Mouse (Mus musculus) urinary bladder, adult 2 months (tissue): Measurements from ENCODE around the gene Tlx1. TPM values are rescaled to one million over a fixed set of nuclear protein-coding genes. Genes with fewer than 3 reads are reported as not detected.

Experiments
- DNase-seq: peaks from one replicate; pipeline ENCODE4 v3.0.0; 2022; ENCODE audit warnings: low spot score
- polyA plus RNA-seq: library from polyadenylated mRNA; depleted of rRNA; stranded (reverse); fragments of >200 nt; gene quantifications from 2 replicates; pipeline ENCODE4 v1.2.3, GENCODE M21; 2012; rRNA removed

Gene Tlx1
- polyA plus RNA-seq, result not detected in 2 replicates

DNA sequence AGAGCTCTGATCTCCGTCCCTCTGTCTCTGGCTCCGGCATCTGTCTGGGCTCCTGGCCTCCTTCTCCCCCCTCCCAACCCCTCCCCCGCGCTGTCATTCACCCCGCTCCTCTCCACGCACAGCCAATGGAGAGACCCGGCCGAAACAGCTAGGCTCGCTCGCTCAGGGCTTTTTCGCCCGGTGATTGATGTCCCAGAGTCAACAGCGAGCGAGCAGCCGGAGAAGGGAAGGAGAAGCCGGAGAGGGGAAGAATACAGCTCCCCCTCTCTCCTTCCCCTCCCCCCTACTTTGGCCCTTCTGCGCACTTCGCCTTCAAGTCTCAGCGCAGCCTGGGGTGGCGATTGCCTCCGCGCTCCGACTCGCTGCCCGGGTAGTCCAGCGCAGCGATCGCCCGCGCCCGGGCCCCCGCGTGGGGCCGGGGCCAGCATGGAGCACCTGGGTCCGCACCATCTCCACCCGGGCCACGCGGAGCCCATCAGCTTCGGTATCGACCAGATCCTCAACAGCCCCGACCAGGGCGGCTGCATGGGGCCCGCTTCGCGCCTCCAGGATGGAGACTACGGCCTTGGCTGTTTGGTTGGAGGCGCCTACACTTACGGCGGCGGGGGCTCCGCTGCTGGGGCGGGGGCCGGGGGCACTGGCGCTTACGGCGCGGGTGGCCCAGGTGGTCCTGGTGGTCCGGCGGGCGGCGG is at the start of gene Tlx1:
TSS of gene Tlx1 (plus strand) at position 191 of the 692 bp plus-strand sequence.
- DNase-seq, result no peak

DNA sequence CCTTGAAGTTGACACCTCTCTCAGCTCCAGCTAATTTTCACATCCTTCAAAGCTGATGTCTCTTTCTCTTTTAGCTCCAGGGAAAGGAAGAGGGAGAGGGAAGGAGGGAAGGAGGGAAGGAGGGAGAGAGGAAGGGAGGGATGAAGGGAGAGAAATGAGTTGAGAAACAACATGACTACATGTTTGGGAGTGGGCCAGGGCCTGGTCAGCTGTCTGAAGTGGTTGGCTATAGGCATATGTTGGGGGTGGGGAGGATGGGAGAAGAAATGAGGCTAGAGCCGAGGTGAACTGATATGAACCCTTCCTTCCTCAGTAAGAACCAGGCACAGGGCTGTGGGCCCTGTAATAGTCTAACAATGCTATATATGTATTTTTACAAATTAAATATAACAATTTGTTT is 44.9 kb upstream of the Tlx1 start:
- no peak for DNase-seq

- no peak for DNase-seq
These were observed 43.8 kb upstream of the Tlx1 start for GRCm38 (mm10) chr19:45106689-45107088.

DNA sequence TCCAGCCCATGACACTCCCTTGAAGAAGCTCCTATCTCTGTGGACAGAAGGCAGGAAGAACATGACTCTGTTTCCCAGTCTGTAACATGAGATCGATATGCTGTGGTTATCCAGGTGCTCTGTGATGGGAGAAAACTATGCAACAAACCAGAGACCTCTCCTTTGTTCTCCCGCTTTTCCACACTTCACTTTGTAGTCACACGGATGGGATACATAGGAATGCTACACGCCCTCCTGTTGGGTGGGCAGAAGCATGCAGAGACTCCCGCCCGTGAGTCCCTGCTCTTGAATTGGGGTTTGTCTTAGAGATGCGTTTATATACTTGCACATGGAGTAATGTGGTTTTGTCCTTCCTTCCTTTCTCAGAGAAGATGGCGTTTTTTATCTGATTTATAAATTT is 39.8 kb upstream of the Tlx1 start:
- DNase-seq, result no peak

DNA sequence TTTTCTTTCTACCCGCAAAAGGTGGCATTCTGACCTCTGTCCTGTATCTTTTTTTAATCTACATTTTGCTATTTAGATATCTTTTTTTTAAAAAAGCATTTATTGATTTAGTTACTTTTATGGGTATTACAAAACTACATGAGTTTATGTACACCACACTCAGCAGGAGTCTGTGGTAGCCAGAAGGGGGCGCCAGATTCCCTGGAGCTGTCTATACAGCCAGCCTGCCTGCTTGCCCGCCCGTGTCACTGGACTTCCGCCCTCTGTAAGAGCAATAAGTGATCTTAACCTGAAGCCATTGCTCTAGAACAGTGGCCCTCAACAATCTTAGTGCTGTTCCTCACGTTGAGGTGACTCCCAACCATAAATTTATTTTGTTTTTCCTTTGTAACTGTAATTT is 38.0 kb upstream of the Tlx1 start:
- no peak for DNase-seq

DNA sequence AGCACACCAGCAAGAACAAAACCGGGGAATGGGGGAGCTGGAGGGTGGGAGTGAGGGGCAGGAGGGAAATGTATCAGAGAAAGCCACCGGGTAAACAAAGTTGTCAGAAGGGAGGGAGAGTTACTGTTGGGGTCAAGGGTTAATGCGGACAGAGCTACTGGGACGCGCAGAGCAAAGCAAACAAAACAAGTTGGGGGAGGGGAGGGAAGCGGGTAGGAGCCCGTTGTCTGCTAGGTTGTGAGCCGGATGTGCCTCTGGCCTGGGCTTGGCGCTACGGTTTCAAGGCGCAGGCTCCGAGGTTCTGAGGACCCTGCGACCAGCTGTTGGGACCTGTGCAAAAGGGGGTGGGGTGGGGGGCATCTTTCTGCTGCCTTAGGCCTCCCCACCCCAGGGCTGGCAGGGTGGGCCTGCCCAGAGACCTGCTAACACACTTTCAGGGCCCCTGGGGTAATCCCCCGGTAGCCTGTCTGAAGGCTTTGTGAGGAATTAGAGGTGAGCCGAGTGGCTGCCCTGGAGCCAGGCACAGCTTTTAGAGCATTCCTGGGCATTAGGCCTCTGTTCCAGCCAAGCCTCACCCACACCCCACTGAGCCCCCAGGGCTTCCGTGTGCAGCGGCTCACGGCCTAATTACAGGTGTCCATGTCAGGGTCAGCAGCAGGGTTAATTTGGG is 36.6 kb upstream of the Tlx1 start:
- no peak for DNase-seq

DNA sequence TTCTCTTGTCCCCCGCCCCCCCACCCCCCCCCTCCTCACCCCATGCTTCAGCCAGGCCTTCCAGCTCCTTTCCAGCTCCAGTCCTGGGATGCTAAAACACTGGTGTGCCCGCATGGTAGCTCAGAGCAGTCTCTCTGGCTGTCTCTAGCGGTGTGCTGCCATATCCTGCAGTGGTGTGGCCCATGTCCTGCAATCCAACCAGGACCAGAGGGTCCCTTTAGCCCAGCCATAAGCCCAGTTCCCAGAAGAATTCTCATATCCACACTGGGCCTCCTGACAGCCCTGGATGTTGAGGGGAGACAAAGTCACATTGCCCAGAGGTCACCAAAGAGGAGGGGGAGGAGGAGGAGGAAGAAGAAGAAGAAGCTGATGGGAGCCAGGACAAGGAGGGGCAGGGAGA is 35.7 kb upstream of the Tlx1 start:
- no peak for DNase-seq

GRCm38 (mm10) chr19:45116798-45117197 is 33.7 kb upstream of the Tlx1 start:
- DNase-seq, result no peak

DNA sequence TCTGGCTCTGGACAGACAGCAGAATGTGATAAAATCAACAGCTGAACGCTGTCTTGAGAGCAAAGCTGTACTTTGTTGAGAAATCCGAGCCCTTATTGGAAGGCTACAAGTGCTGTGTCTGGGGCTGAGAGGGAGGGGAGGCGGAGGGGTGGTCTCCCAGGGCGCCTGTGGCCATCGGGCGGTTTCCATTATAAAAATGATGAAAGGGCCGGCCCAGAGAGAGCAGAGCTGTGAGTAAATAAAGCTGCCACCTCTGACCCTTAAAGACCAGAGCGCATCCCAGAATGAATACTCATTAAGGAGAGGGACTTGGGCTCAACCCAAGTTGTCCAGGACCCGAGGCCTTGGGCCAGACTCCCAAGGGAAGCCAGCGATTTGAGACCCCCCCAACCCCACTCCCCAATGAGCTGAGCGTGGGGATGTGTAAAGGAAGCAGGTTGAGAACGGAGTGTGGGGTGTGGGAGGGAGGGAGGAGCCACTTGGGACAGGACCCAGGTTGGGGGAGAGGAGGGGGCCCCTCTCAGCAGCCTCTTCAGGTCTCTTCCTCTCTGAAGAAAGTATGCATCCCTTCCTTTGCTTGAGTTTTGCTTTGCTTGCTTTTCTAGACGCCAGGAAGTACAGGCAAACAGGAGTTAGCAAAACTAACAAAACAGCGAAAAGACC is 18.4 kb upstream of the Tlx1 start:
- DNase-seq, result no peak

DNA sequence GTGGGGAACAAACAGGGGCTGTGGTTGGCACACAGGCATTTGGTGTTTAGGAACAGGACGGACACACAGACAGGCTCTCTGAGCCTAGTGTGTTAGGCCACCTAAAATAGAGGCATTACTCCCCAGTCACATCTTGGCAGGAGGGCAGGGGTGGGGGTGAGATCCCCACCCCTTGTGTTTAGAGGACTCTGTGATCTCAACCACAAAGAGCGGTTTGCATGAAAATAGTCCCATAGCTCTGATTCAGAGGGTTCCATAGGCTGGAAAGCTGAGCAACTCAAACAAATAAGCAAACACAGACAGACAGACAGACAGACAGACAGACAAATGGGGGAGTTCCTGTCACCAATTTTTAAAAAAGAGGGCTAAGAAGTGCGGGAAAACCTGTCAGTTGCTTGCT is 7.9 kb upstream of the Tlx1 start:
- no peak for DNase-seq

DNA sequence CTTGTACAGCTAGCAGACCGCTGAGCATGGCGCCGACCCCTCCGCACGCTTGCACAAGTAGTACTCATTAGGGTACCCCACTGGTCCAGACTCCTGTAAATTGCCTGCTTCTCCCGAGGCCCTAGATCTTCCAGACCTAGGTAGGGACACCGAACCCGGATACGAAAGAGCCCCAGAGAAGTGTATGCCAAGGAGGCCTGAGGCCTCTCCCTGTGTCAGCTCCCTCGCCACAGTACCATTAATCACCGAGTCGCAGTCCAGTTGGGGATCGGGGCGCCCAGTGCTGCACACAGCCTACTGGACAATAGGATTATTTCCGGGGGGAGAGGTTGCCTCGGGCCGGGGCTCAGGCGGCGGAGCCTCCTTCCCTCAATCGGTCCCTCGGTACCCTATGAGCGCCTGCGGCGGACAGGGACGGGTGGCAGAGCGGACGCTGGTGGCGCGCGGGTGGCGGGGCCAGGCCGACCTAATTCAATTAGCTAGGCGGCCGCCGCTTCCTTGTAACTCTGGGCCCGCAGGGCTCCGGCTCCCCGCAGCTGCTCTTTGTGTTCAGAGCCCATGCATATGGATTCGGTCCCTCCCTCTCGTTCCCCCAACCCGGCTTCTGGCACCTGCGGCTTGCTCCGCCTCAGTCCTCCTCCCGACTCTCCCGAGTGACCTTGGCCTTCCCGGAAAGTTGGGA is 7.1 kb upstream of the Tlx1 start:
- no peak for DNase-seq

- DNase-seq, result no peak
These were observed 3.4 kb upstream of the Tlx1 start for GRCm38 (mm10) chr19:45147071-45147470.

DNA sequence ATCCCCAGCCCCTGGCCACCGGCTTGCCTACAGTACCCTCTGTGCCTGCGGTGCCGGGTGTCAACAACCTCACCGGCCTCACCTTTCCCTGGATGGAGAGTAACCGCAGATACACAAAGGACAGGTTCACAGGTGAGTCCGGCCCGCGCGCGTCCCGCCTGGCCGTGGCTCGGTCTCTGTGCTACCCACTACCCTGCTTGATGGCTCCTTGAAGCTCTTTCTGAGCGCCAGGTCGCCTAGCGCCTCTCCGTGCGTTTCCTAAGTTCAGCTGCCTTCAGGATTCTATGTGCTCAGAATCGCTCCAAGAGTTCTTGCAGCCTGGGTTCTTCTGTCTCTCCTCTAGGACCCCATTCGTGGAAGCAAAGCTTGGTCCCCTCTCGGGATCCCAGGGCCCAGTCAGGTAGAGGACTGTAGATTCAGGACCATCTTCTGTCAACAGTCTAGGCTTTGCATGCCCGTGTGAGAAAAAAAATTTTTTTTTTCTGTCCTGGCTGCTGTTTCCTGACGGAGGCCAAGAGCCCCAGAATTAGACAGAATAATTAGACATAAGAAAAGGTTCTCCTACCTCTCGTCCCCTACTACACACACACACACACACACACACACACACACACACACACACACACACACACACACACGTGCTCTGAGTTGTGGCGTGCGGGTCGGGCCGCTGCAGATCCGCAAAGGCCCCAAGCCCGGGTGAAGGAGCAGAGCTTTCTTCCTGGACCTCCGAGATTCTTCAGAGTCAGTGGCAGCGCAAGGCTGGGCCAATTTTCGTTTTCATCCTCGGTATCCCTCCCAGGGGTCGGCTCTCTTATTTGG is 1.1 kb downstream of the Tlx1 start:
- no peak for DNase-seq

DNA sequence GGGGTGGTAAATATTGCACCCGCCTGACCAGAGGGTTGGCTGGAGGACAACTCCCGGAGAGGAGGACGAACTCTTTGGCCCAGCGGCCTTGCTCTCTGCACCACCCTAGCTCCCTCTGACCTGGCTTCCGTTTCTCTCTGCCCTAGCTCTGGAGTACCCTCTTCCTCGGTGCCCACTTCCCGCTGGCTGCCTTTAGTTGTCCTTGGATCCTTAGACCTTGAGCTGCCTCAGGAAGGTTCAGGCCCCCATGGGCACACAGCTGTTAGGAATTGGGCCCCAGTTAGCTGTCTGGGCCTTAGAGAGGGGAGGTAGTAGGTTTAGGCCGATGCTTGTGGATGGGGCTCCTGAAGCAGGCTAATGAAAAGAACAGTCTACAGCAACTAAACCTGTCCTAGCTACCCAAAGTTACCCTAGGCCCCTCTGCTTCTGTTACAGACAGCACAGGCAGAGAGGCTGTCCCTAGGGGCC is 1.7 kb downstream of the Tlx1 start:
- DNase-seq, result no peak

DNA sequence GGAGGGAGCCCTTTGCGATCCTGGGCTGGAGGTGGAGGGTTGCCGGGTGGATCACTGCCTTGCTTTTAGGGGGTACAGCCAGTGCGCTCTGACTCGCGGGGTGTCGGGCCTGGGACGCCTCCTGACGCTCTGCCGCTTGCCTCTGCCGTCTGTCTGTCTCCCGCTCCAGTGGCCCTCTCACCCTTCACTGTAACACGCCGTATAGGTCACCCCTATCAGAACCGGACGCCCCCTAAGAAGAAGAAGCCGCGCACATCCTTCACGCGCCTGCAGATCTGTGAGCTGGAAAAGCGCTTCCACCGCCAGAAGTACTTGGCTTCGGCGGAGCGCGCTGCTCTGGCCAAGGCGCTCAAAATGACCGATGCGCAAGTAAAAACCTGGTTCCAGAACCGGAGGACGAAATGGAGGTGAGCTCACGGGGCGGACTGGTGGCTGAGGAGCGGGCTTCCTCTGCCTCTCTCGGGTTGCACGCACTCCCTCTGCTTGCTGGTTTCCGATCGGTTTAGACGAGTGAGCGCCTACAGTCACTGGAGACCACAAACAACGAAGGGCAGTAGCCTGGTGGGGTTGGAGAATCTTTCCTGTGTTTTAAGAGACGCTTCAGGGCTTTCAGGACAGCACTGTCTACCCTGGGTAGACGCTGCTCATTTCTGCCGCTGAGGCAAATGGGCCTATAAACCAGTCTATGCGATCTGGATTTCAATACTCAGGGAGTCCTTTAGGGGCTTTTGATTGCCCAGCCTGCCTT is 3.0 kb downstream of the Tlx1 start:
- no peak for DNase-seq

GRCm38 (mm10) chr19:45154059-45154386 is 3.5 kb downstream of the Tlx1 start:
- DNase-seq, result no peak

DNA sequence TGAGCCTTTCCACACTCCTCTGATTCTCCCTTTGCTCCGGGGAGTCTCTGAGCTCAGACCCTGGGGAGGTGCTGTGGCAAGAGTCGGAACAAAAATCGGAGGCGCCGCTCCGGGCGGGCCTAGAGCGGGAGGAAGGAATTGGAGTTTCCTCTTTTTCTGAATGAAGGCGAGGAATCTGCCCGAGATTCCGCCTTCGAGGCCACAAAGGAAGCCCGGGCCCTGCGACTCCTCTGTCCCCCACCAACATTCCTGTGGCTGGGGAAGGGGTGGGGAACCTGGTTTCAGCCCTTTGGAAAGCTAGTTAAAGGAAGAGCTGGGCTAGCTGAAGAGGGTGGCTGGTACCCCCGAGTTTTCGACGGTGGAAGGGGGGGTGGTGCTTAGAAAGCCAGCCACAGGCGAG is 4.0 kb downstream of the Tlx1 start:
- no peak for DNase-seq

DNA sequence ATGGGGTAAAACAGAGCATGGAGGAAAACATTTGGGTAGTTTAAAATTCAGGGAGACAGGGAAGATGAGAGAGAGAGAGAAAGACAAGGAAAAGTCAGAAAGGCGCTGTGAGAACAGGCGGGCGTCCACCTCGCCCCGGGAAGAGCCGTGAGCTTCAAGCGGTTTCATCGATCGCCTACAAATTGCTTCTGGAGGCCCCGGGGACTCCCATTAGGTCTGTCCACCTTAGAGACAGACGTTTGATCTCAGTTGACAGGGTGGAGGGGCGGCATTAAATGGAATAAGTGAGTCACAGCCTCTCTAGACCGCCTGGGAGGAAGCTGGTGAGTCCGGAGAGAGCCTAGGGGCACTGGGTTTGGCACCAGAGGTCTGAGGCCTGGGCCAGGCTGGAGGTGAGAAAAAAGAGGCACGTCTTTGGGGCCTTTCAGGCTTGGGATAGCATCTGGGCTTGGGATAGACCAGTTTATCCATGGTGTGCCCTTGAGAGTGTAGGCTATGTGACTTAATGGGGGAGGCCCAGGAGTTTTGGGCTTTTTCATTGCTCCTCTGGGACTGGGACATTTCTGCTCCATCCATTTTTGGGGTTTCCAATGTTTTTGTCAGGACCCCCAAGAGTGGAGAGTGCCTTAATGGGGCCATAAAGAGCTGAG is 4.8 kb downstream of the Tlx1 start:
- DNase-seq, result no peak

DNA sequence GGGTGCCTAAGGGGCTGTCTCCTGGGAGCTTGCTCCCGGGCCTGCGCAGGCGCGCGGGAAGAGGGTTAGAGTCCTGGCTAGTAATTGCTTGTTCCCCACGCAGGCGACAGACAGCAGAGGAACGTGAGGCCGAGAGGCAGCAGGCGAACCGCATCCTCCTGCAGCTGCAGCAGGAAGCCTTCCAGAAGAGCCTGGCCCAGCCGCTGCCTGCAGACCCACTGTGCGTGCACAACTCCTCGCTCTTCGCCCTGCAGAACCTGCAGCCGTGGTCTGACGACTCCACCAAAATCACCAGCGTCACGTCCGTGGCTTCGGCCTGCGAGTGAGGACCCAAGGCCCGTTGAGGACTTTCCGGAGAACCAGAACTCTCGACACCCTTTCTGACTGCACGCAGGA is 5.3 kb downstream of the Tlx1 start:
- DNase-seq, result no peak

DNA sequence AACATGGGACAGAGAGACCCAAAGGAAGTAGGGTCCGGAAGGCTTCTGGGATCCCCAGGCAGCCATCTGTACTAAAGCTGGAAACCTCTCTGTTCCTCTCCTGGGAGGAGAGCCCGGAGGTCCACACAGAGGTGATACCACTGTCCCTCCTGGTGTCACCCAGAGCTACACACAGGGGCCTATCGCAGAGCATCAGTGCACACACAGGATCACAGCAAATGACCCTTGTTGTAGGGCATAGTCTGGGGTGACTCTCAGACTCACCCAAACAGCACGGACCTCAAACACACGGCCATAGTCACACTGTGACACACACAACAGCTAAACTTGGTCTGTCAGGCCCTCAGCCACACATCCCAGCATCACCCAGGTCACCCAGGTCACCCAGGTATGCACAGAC is 5.9 kb downstream of the Tlx1 start:
- no peak for DNase-seq

DNA sequence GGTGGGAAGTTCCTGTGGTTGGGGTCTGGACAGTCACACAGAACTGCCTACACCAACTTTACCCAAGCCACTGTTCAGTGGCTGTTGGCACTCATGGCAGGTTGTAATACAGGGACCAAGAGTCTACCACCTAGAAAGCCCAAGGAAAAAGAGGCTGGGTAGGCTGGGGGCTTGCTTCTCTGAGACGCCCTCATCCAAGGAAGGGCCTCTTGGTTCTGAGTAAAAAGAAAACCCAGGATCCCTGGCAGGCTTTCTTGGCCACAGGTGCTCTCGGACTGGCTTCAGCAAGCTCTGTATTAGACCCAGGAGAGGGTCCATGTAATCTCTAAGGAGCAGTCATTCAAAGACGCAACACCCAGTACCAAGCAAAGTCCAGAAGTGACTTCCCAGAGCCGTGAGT is 7.7 kb downstream of the Tlx1 start:
- no peak for DNase-seq
